Mouse (Mus musculus): ENCODE results near the gene Dcst2.
A peak's percentile ranks its signal among the peaks of the same experiment; 100 is the strongest.

The Dcst2 gene

GRCm38 (mm10) chr3:89361675-89362074, at the start of gene Dcst2:
TSS of gene Dcst2 (plus strand) at chr3:89361975.
- DNase-seq = no peak

- DNase-seq = no peak
Observed at GRCm38 (mm10) chr3:89314340-89314739, 47.4 kb upstream of the Dcst2 start.

- peak in 1 of 2 experiments; percentile 23 for DNase-seq
Observed at GRCm38 (mm10) chr3:89314791-89315190, 47.0 kb upstream of the Dcst2 start.

- peak; percentile 91 to 94 for DNase-seq
Observed at GRCm38 (mm10) chr3:89315195-89315929, 46.4 kb upstream of the Dcst2 start.

- peak; percentile 33 to 41 for DNase-seq
Observed at GRCm38 (mm10) chr3:89315930-89316831, 45.6 kb upstream of the Dcst2 start.

GRCm38 (mm10) chr3:89316833-89317232, 44.9 kb upstream of the Dcst2 start:
- DNase-seq = peak; percentile 95

- DNase-seq = no peak
Observed at GRCm38 (mm10) chr3:89317246-89317645, 44.5 kb upstream of the Dcst2 start.

GRCm38 (mm10) chr3:89318316-89318715, 43.5 kb upstream of the Dcst2 start:
- peak; percentile 23 to 37 for DNase-seq

GRCm38 (mm10) chr3:89318971-89319590, 42.7 kb upstream of the Dcst2 start:
- peak; percentile 46 to 49 for DNase-seq

- DNase-seq = peak; percentile 50 to 56
Observed at GRCm38 (mm10) chr3:89319591-89320350, 42.0 kb upstream of the Dcst2 start.

GRCm38 (mm10) chr3:89320581-89321182, 41.1 kb upstream of the Dcst2 start:
- DNase-seq = peak; percentile 56 to 61

- peak; percentile 46 to 52 for DNase-seq
Observed at GRCm38 (mm10) chr3:89321183-89322130, 40.3 kb upstream of the Dcst2 start.

- DNase-seq = no peak
Observed at GRCm38 (mm10) chr3:89322131-89322500, 39.7 kb upstream of the Dcst2 start.

- DNase-seq = peak; percentile 78 to 81
Observed at GRCm38 (mm10) chr3:89322514-89323165, 39.1 kb upstream of the Dcst2 start, which contains the start of gene Efna3. TSS of gene Efna3 (minus strand) at chr3:89322965.

GRCm38 (mm10) chr3:89325882-89326281, 35.9 kb upstream of the Dcst2 start:
- DNase-seq = no peak

GRCm38 (mm10) chr3:89327371-89327870, 34.4 kb upstream of the Dcst2 start:
- DNase-seq = no peak

- peak; percentile 28 to 51 for DNase-seq
Observed at GRCm38 (mm10) chr3:89328623-89329022, 33.2 kb upstream of the Dcst2 start.

- DNase-seq = peak; percentile 53 to 75
Observed at GRCm38 (mm10) chr3:89330346-89330745, 31.4 kb upstream of the Dcst2 start.

GRCm38 (mm10) chr3:89330948-89331347, 30.8 kb upstream of the Dcst2 start:
- DNase-seq = peak; percentile 56

- DNase-seq = peak; percentile 19 to 21
Observed at GRCm38 (mm10) chr3:89331561-89331960, 30.2 kb upstream of the Dcst2 start.
